8 mouse cellular contexts compared by ENCODE assay signal in the genomic region with DNA sequence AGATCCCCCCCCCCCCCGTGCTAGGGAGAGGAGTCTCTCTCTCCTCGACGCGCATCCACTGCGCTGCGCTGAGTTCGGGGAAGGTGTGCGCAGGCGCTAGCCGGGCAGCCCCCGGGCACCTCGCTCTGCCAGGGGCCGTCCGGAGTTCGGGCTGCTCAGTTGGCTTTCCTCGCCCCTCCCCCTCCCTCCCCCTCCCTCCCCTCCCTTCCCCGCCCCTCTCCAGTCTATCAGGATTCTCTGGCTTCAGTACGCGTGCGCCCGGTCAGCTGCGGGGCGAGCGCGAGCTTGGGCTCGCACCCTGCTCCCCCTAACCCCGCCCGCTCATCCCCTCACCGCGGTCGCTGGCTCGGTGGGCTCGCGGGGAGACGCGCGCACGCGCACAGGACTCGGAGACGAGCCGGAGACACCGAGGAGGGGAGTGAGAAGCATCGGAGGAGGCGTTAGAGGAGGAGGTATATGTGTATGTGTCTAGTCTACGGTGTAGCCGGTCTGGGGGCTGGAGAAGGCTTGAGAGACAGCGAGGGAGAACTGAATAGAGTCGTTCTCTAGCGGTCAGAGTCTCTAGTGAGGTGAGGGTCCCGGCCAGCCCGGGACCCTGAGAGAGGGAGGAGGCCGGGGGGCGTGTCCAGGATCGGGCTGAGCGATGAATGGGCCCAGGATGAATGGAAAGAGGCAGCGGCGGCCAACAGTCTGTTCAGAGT. TPM values are rescaled to one million over a fixed set of nuclear protein-coding genes. Genes with fewer than 3 reads are reported as not detected.
DNase-seq lines count a peak whose midpoint lies in the region; ATAC-seq and TF ChIP-seq lines count a peak whose summit lies in the region.

No protein-coding gene starts in this region.

- no peaks in the 10 kb centered on the region for H3K79me2 ChIP-seq in liver, adult 2 months (ENCODE audit: control insufficient read depth, insufficient read depth, low read length)

- peak overlapping the region; percentile 61 for H3K9ac ChIP-seq in heart, embryonic 12.5 days
- H3K9ac ChIP-seq in kidney, postnatal 0 days (ENCODE audit: low read depth, low read length) = peak overlapping the region; percentile 49; the same call in 1 of the 2 replicates
- H3K9ac ChIP-seq in liver, adult 2 months (ENCODE audit: low read depth, low read length) = no peak overlapping the region
- H3K9ac ChIP-seq in neural tube, embryonic 14.5 days (replicated peaks; ENCODE audit: low read depth, low read length) = peak overlapping the region; percentile 52

- DNase-seq in 3T3-L1 (ENCODE audit: low read depth, low spot score) = peak; percentile 56
- peak; percentile 84 for DNase-seq in kidney, postnatal 0 days (ENCODE audit: low spot score)
- DNase-seq in liver, adult 2 months (ENCODE audit: extremely low read depth, low read depth, low spot score) = no peak
- peak; percentile 74 for DNase-seq in thymus, postnatal 14 days

- WGBS in heart, embryonic 12.5 days = 9% methylated on average over 38 of the region's 58 CpGs
- WGBS in kidney, postnatal 0 days = 41% methylated on average over 47 of the region's 58 CpGs
- WGBS in liver, adult 2 months = 1% methylated on average over 29 of the region's 58 CpGs
- WGBS in neural tube, embryonic 14.5 days = 15% methylated on average over 42 of the region's 58 CpGs

- H3K36me3 ChIP-seq in heart, embryonic 12.5 days = no peaks in the 10 kb centered on the region
- no peaks in the 10 kb centered on the region for H3K36me3 ChIP-seq in kidney, postnatal 0 days (ENCODE audit: insufficient read depth, low read length)
- no peaks in the 10 kb centered on the region for H3K36me3 ChIP-seq in liver, adult 2 months (ENCODE audit: control insufficient read depth, insufficient read depth, low read length)
- H3K36me3 ChIP-seq in neural tube, embryonic 14.5 days (ENCODE audit: control insufficient read depth, insufficient read depth, low read length) = no peaks in the 10 kb centered on the region

- no peak for TF ChIP-seq CTCF in bone marrow macrophage, adult 2 months (IDR thresholded peaks at IDR 0.05; ENCODE audit: low read depth, low read length)
- TF ChIP-seq CTCF in embryonic fibroblast, embryonic 13.5 days (IDR thresholded peaks at IDR 0.05; ENCODE audit: borderline replicate concordance, insufficient read depth, low read length) = no peak
- TF ChIP-seq CTCF in kidney, postnatal 0 days (IDR thresholded peaks at IDR 0.05; ENCODE audit: low read depth) = no peak
- TF ChIP-seq CTCF in liver, adult 2 months (IDR thresholded peaks at IDR 0.05; ENCODE audit: low read depth, low read length) = no peak

- no peaks in the 10 kb centered on the region for H3K4me1 ChIP-seq in bone marrow macrophage, adult 2 months (ENCODE audit: control insufficient read depth, insufficient read depth, low read length)
- no peaks in the 10 kb centered on the region for H3K4me1 ChIP-seq in embryonic fibroblast, embryonic 13.5 days (ENCODE audit: control insufficient read depth, insufficient read depth, low read length)
- H3K4me1 ChIP-seq in heart, embryonic 12.5 days (replicated peaks) = no peaks in the 10 kb centered on the region
- H3K4me1 ChIP-seq in kidney, postnatal 0 days (replicated peaks; ENCODE audit: insufficient read depth, low read length) = no peaks in the 10 kb centered on the region
- H3K4me1 ChIP-seq in liver, adult 2 months (ENCODE audit: control insufficient read depth, insufficient read depth, low read length) = no peaks in the 10 kb centered on the region
- H3K4me1 ChIP-seq in neural tube, embryonic 14.5 days (ENCODE audit: control insufficient read depth, insufficient read depth, low read length) = no peaks in the 10 kb centered on the region

- peak; percentile 93 for ATAC-seq in heart, embryonic 12.5 days (ENCODE audit: insufficient number of reproducible peaks, low FRiP score)
- ATAC-seq in kidney, postnatal 0 days (replicated peaks; ENCODE audit: low FRiP score, low read depth) = peak; percentile 93
- peak; percentile 95 for ATAC-seq in neural tube, embryonic 14.5 days (ENCODE audit: low read depth)

- peak overlapping the region; percentile 47 for H3K4me3 ChIP-seq in bone marrow macrophage, adult 2 months (ENCODE audit: insufficient read depth, low read length)
- peak overlapping the region; percentile 94 for H3K4me3 ChIP-seq in embryonic fibroblast, embryonic 13.5 days (ENCODE audit: insufficient read depth, low read length)
- H3K4me3 ChIP-seq in heart, embryonic 12.5 days = peak overlapping the region; percentile 61
- peak overlapping the region; percentile 48 for H3K4me3 ChIP-seq in kidney, postnatal 0 days (replicated peaks; ENCODE audit: low read depth, low read length)
- peak overlapping the region; percentile 52; the same call in 1 of the 2 replicates for H3K4me3 ChIP-seq in liver, adult 2 months (ENCODE audit: insufficient read depth, low read depth, low read length)
- H3K4me3 ChIP-seq in neural tube, embryonic 14.5 days (ENCODE audit: low read depth, low read length) = peak overlapping the region; percentile 41

- no peaks in the 10 kb centered on the region for H3K9me3 ChIP-seq in heart, embryonic 12.5 days (replicated peaks)
- H3K9me3 ChIP-seq in kidney, postnatal 0 days (replicated peaks; ENCODE audit: low read length) = no peaks in the 10 kb centered on the region
- no peaks in the 10 kb centered on the region for H3K9me3 ChIP-seq in neural tube, embryonic 14.5 days (ENCODE audit: control insufficient read depth, low read length)

- H3K27me3 ChIP-seq in heart, embryonic 12.5 days (replicated peaks) = no peaks in the 10 kb centered on the region
- H3K27me3 ChIP-seq in kidney, postnatal 0 days (ENCODE audit: insufficient read depth, low read length) = no peaks in the 10 kb centered on the region
- H3K27me3 ChIP-seq in liver, adult 2 months (ENCODE audit: control insufficient read depth, insufficient read depth, low read length) = no peaks in the 10 kb centered on the region; the same call in 1 of the 2 replicates
- no peaks in the 10 kb centered on the region for H3K27me3 ChIP-seq in neural tube, embryonic 14.5 days (ENCODE audit: control insufficient read depth, insufficient read depth, low read length)

- peak overlapping the region; percentile 68 for H3K4me2 ChIP-seq in heart, embryonic 12.5 days
- H3K4me2 ChIP-seq in kidney, postnatal 0 days (ENCODE audit: low read length) = peak overlapping the region; percentile 56
- peak overlapping the region; percentile 57 for H3K4me2 ChIP-seq in neural tube, embryonic 14.5 days (ENCODE audit: low read depth, low read length)

- no peak overlapping the region for H3K27ac ChIP-seq in bone marrow macrophage, adult 2 months (ENCODE audit: insufficient read depth, low read depth, low read length)
- peak overlapping the region; percentile 37; the same call in 1 of the 2 replicates for H3K27ac ChIP-seq in embryonic fibroblast, embryonic 13.5 days (ENCODE audit: insufficient read depth, low read length)
- peak overlapping the region; percentile 62; the same call in 1 of the 2 replicates for H3K27ac ChIP-seq in heart, embryonic 12.5 days (ENCODE audit: poor library complexity, severe bottlenecking)
- peak overlapping the region; percentile 77; the same call in 1 of the 2 replicates for H3K27ac ChIP-seq in kidney, postnatal 0 days
- H3K27ac ChIP-seq in liver, adult 2 months (replicated peaks; ENCODE audit: insufficient read depth, low read depth, low read length) = no peak overlapping the region
- peak overlapping the region; percentile 92 for H3K27ac ChIP-seq in neural tube, embryonic 14.5 days (ENCODE audit: low read depth, low read length)

- TF ChIP-seq POLR2A in bone marrow macrophage, adult 2 months (IDR thresholded peaks at IDR 0.05; ENCODE audit: borderline replicate concordance, low read depth, low read length) = no peak
- peak; percentile 46 for TF ChIP-seq POLR2A in embryonic fibroblast, embryonic 13.5 days (IDR thresholded peaks at IDR 0.05; ENCODE audit: low read depth, low read length)
- TF ChIP-seq POLR2A in liver, adult 2 months (IDR thresholded peaks at IDR 0.05; ENCODE audit: extremely low read depth, insufficient read depth, low read length) = no peak

RNA-seq across cellular contexts. Expression of a gene that starts 28.5 kb away (rescaled TPM):
- not detected in 2 replicates for polyA plus RNA-seq in bone marrow macrophage, adult 2 months (2012; ENCODE audit: insufficient read depth, insufficient read length, missing spikeins)
- polyA plus RNA-seq in embryonic fibroblast, embryonic 13.5 days (2011; ENCODE audit: insufficient read length, low read depth, missing spikeins) = 4.0 and 5.2 TPM in 2 replicates
- 2.3 TPM in 2 replicates for polyA plus RNA-seq in heart, embryonic 12.5 days (2016; fragmentation: Nextera tagmentation; extraction: Ambion mirVana)
- 1.5 and 1.8 TPM in 2 replicates for polyA plus RNA-seq in kidney, postnatal 0 days (2015; fragmentation: Nextera tagmentation; extraction: Ambion mirVana)
- total RNA-seq in liver, adult 2 months (2014; rRNA removed) = not detected in 2 replicates
- not detected in 2 replicates for polyA plus RNA-seq in liver, adult 2 months (2012; rRNA removed)
- 19.2 and 30.5 TPM in 2 replicates for polyA plus RNA-seq in neural tube, embryonic 14.5 days (2014; fragmentation: Nextera tagmentation; extraction: Ambion mirVana)

Comparison
In these comparisons a context has a peak if more than half of its experiments do, and no peak if none do; other contexts are left out.
1. H3K27ac ChIP-seq: peak in embryonic fibroblast, embryonic 13.5 days (single experiment), heart, embryonic 12.5 days (single experiment), kidney, postnatal 0 days (single experiment) and neural tube, embryonic 14.5 days (single experiment); none in bone marrow macrophage, adult 2 months (single experiment) and liver, adult 2 months (single experiment).
2. H3K4me3 ChIP-seq: peak in every context shown above with its lines; median percentile 94 in embryonic fibroblast, embryonic 13.5 days; 61 in heart, embryonic 12.5 days; 52 in liver, adult 2 months; 48 in kidney, postnatal 0 days; 47 in bone marrow macrophage, adult 2 months; 41 in neural tube, embryonic 14.5 days.
3. Peak in every context shown above with its lines, with median percentiles within 50 percentile points of each other: ATAC-seq and H3K4me2 ChIP-seq.